Mouse (Mus musculus) cerebellum, adult 9-10 months (tissue): ENCODE measurements around the gene Nop56.

Source experiments
- DNase-seq: peaks from one replicate; pipeline ENCODE4 v3.0.0; 2022

Gene Nop56

DNA sequence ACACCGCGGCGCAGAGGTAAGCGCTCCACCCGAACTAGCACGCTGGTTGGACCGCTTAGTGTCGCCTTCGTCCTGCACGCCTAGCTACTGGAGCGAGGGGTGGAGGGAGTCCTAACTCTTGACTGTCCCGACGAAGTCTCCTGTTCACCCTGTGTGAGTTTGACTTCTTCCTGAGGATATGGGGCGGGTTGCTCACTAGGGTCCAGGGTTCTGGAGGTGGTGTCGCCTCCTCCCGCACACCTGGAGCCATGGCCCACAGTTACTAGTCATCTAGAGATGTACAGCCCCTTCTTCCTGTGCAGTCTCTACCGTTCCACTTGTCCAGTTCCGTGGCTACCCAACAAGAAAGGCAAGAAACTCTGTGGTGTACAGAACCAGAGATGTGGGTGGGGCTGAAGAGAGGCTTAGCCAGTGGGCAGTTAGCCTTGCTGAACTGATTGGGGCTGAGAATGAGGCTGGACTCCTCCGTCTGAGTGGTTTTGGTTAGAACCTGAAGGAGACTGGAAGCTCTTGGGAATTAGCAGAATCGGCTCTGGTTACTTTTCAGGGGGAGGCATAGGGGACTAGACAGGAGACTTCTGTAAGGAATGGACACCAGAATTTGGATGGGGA, 22.0 kb downstream of the Nop56 start:
- DNase-seq: no peak

DNA sequence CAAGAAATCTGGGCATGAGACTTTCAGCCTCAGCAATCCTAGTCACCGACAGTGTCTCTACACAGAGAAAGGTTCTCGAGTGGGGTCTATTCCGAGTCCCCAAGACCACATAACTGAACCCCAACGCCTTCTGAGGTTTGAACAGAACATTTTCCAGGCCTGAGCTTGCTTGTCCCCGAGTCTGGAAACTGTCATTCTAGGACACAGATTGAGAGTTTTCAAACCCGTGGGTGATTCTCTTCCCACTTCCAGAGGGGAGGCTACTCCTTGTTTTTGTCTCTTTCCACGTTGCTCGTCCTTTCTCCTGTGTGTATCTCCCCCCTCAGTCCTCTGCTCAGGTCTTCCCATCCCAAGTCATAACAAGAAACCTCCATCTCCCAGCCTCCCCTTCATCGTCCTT, 23.4 kb downstream of the Nop56 start:
- DNase-seq: no peak

DNA sequence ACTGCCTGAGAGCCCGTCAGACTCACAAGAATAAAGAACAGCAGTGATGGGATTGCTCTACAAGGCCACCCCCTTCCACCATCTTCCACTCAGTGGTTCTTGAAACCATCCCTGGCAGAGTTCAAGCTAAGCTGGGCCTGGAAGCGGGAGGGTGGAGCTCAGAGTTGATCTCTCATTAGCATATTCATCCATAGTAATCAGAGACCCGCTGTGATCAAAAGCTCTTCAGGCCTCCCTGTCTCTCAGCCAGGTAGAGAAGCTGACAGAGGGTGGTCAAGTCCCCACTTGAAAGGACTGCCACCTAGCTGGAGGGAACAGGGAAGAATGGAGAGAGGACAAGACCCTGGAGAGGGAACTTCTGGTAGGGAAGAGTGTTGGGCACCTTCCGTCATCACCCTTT, 28.8 kb downstream of the Nop56 start:
- DNase-seq: no peak

DNA sequence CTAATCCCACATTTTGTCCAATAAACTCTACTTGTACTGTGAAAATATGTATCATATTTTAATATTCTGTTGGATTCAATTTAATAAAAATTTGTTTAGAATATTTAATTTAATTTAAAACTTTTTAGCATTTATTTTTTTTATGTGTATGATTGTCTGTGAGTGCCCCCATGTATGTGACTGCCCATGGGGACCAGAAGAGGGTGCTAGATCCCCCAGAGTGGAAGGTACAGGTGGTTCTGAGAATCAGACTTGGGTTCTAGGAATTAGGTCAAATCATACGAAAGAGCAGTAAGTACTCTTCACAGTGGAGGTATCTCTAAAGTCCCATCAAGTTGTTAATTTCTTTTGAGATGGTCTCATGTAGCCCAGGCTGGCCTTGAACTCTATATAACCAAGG, 52.8 kb downstream of the Nop56 start:
- DNase-seq: no peak
